Mouse (Mus musculus) cortical plate, adult 2 months (tissue): ENCODE measurements at regions not wholly inside any gene's neighbourhood (a gene's known extent, or its start where the extent isn't known, plus 50 kb on each side); places are given as distances from the start of the nearest gene placed in this dataset.

Experiments
- H3K27ac ChIP-seq: fragments of 200-500 bp; 2 replicates; pipeline ENCODE4 v1.5.1; 2012; ENCODE audit warnings: low read length, control low read depth, inconsistent platforms; ENCODE audit not compliant: insufficient read depth
- H3K4me1 ChIP-seq: fragments of 200-500 bp; 2 replicates; pipeline ENCODE4 v1.6.1; 2011; ENCODE audit warnings: low read length; ENCODE audit not compliant: control insufficient read depth, insufficient read depth
- H3K4me3 ChIP-seq: fragments of 200-500 bp; 2 replicates; pipeline ENCODE4 v1.5.1; 2011; ENCODE audit warnings: mild to moderate bottlenecking, low read length, control low read depth; ENCODE audit not compliant: insufficient read depth
- CTCF ChIP-seq: fragments of 200-500 bp; IDR thresholded peaks from 2 replicates; pipeline ENCODE4 v1.5.1; 2011; ENCODE audit warnings: mild to moderate bottlenecking, control low read depth, low read length; ENCODE audit not compliant: insufficient read depth; ENCODE audit errors: extremely low read depth
- POLR2A ChIP-seq: fragments of 200-500 bp; IDR thresholded peaks from 2 replicates; pipeline ENCODE4 v1.6.1; 2011; ENCODE audit warnings: mild to moderate bottlenecking, low read length, control low read depth; ENCODE audit not compliant: insufficient read depth; ENCODE audit errors: extremely low read depth

DNA sequence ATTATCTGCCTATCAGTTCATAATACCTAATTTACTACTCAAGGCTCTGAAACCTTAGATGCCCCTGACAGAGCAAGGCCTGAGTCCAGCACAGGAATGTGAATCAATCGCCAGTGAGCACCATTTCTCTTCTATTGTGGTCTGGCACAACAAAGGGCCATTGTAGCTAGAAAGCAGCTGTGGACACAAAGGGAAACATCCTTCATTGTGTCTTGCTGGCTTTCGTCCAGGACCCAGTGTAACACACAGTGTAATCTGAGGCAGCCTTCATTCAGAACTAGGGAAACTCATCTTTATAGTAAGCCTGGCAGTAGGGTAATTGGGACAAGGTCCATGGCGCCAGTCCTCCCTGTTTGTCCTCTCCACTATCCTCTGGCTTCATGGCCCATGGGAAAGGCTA is 201.1 kb upstream of the Apob start:
- Histone ChIP-seq H3K27ac (no peak overlapping the region), H3K4me1 (peaks cover 2% of the 10 kb centered on the region; the same call in 1 of the 2 replicates), H3K4me3 (no peak overlapping the region)
- TF ChIP-seq POLR2A (no peak), CTCF (no peak)

DNA sequence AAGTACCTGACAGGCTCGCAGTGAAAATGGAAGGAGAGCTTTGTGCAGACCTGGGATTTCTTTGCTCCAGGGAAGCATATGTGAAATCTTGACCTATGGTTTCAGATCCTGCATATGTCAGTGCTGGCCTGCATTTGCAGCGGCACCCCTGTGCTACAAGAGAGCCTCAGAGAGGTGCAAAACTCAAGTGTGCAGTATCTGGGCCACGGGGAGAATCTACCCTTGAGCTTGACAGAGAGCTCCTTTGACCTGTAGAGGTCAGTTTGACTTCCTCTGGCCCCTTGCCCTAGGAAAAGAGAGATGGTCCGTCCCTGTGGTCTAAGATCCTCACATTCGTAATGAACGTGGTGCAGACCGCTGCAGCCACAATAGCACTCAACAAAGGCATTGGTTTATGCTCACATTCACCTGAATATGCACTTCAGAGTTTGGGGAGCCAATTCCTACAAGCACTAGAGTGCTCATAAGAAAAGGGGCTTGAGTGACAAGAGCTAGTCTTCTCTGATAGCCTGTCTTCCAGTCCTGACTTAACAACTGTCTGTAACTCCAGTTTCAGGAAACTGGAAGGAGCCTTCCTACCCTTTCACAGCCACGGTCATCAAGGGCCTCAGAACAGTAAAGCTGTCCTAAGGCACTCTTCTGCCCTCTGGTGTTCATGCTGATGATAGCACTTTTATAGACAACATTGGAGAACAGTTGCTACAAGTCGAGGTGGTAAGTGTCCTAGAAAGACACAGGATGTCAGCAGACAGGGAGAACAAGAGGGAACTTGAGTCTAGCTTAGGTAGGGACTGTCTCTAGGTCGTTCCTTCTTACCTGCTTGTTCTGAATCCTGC is 200.0 kb upstream of the Apob start:
- TF ChIP-seq POLR2A (no peak), CTCF (peak; percentile 78)
- peaks cover 2% of the 10 kb centered on the region; the same call in 1 of the 2 replicates for H3K4me1 ChIP-seq

DNA sequence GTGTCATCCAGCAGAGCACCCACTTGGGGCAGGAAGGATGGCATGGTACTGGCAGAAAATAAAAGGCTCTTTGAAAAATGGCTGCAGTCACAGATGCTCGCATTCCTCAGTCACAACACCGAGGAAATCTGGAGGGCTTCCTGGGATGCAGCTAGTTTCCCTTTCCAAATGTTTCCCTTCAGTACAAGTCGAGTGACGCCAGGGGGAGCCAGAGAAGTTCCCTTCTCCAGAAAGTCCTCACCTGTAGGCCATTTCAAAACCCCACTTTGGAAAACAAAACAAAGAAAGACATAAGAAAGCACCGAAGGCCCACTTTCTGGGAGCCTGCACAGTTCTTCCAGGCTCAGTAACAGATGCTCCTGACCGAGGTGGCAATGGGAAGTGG is 199.4 kb upstream of the Apob start:
- peak; percentile 36; the same call in 1 of the 2 replicates for TF ChIP-seq CTCF
- no peak for TF ChIP-seq POLR2A
- Histone ChIP-seq H3K4me3 (no peak overlapping the region), H3K27ac (no peak overlapping the region), H3K4me1 (peaks cover 2% of the 10 kb centered on the region; the same call in 1 of the 2 replicates)

More for the DNA sequence above, 200.0 kb upstream of the Apob start:
- no peak overlapping the region for H3K4me3 ChIP-seq
- no peak overlapping the region for H3K27ac ChIP-seq

DNA sequence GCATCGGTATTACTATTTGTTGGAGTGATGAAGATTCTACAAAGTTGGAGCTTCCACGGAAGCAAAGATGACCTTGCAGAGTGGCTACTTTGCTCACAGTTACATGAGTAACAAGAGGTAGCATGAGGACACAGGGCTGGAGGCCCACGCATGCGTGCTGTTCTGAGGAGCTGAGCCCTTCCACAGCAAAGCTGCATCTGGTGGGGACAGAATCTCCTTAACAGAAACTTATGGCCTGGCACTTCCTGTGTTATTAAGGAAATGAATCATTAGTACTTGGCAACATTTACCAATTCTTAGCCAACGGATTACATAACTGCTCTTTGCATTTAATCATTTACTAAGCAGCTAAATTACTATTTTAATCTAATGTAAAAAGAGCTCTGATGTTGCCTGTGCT is 160.8 kb upstream of the Apob start:
- H3K4me3 ChIP-seq, result no peak overlapping the region
- H3K4me1 ChIP-seq, result no peaks in the 10 kb centered on the region
- H3K27ac ChIP-seq, result no peak overlapping the region
- no peak for TF ChIP-seq POLR2A

DNA sequence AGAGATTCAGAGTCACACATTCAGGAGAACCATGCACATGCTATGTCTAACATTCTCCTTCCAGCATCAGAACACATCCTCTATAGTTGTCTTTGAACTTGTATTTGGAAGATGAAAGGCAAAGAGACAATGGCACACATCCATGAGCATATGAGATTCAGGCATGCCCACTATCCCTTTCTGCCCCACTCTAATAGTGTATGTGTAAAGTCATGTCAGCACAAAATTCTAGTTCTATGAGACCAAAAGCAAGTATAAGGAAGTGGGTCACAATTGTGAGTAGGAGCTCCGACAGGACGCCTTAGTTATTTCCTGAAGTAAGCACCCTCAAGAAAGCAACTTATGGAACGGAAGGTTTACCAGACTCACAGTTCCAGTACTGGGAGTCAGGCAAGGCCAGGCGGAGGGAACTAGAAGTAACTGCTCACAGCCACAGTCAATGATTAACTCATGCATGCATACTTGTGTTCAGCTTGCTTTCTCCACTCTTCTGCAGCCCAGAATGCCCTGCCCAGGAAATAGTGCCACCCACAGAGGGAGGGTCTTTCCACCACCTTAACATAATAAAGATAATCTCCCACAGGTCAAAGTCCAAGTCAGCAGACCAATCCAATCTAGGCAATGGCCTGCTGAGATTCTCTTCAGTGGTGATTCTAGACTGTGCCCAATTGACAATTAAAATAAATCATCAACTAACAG is 157.3 kb upstream of the Apob start:
- no peak for TF ChIP-seq POLR2A
- no peak for TF ChIP-seq CTCF
- Histone ChIP-seq H3K4me3 (no peak overlapping the region), H3K27ac (no peak overlapping the region), H3K4me1 (no peaks in the 10 kb centered on the region)

DNA sequence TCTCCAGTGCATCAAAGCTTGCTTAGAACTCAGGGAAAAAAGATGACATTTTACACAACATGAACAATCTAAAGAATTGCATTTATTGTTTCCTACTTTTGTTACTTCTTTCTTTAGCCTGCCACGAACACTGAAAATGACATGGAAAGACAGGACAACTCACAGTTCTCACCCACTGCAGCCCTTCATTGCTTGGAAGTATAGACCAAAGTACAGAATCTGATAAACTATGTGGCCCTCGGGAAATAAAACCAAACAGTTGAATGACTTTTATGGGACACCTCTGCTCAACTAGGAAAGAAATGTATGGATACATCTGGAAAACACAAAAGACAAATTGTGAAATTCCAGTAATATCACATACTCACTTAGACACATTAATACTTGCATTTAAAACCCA is 156.7 kb upstream of the Apob start:
- H3K4me1 ChIP-seq, result no peaks in the 10 kb centered on the region
- no peak overlapping the region for H3K4me3 ChIP-seq
- H3K27ac ChIP-seq, result no peak overlapping the region
- no peak for TF ChIP-seq POLR2A
- TF ChIP-seq CTCF, result no peak

DNA sequence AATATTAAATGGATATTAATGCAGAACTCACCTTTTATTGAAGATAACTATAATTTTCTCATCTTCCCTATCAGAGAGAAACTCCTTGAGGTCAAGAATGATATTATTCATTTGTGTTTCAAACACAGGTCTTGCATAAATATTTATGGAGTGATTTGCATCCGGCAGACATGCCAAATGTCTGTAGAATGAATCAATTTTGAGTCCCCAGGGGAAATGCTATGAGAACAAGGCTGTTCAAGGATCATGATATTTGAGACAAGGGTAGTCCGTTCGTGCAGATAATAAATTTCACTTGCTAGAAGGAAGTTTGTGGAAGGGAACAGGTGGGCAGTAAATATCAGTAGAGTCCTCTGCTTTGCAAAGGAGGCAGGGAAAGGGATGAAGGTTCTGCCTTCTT is 141.7 kb upstream of the Apob start:
- Histone ChIP-seq H3K4me1 (no peaks in the 10 kb centered on the region), H3K27ac (no peak overlapping the region), H3K4me3 (no peak overlapping the region)
- TF ChIP-seq POLR2A, result no peak
- no peak for TF ChIP-seq CTCF

DNA sequence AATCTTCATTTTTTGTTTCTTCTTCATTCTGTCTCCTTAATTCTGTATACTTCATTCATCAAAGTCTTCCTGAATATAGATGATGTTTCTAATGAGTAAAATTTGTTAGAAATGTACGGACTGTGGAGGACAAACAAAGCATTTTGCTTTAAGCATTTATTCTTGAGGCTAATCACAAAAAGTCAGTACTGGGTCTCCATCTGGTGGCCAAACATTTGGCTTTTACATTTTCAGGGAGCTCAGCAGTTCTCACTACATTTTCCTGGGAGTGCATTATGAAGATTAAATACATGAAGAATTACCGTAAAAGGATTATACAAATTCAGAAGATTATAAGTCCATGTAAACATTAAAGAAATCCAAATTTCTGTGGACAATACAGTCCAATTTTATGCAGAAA is 123.6 kb upstream of the Apob start:
- no peak overlapping the region for H3K27ac ChIP-seq
- H3K4me3 ChIP-seq, result no peak overlapping the region
- TF ChIP-seq POLR2A, result no peak
- TF ChIP-seq CTCF, result 0 out of 2 replicates have a peak, but pooled peaks have one; percentile 9
- no peaks in the 10 kb centered on the region for H3K4me1 ChIP-seq

DNA sequence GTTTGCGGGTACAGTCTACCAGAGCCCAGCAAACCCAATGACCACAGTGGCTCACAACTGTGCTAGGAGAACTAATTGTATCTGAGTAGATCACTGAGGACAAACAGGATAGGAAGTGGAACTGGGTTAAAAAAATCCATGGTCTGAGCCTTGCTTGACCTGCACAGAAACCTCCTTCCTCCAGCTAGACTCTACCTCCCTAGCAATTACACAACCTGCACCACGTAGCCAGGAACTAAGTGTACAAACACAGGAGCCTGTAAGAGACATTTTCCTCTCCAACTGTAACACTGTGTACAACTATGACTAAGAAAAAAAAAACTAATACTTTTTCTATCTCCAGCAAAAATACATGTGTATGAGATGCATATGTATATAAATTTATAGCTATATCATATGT is 121.8 kb upstream of the Apob start:
- Histone ChIP-seq H3K27ac (no peak overlapping the region), H3K4me1 (no peaks in the 10 kb centered on the region), H3K4me3 (no peak overlapping the region)
- TF ChIP-seq CTCF (no peak), POLR2A (no peak)

DNA sequence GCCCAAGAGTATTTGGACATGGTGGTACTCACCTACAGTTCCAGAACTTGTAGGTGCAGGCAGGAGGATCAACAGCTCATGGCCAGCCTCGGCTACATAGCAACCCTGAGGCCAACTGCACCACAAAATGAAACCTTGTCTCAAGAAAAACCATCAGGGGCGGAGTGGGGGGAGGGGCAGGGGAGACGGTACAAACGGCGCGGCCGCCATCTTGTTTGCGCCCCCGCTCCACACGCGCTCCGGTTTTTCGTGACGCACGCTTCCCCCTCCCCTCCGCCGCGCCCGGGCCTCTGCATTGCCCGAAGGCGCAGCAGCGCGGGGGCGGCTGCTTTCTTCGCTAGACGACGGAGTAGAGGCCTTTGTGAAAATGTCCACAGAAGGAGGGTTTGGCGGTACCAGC is 117.9 kb upstream of the Apob start:
- no peak overlapping the region for H3K4me3 ChIP-seq
- TF ChIP-seq CTCF, result no peak
- no peak for TF ChIP-seq POLR2A
- no peak overlapping the region for H3K27ac ChIP-seq
- no peaks in the 10 kb centered on the region for H3K4me1 ChIP-seq
